Mouse (Mus musculus) right cerebral cortex, postnatal 14 days (tissue): ENCODE results near the gene Gm17660.
A peak's percentile ranks its signal among the peaks of the same experiment; 100 is the strongest.
"Not testable (repeated sequence)": the region's sequence is repeated elsewhere in the genome, so short reads cannot be mapped to it uniquely, and the experiment has no call there.

Experiments used
- DNase-seq: peaks from one replicate; pipeline ENCODE4 v3.0.0; 2022

Gm17660 gene

GRCm38 (mm10) chr5:104036686-104037085, 40.7 kb downstream of the Gm17660 start:
- DNase-seq = no peak

- no peak for DNase-seq
These were observed 41.6 kb downstream of the Gm17660 start for GRCm38 (mm10) chr5:104035824-104036223.

- no peak for DNase-seq
These were observed 42.3 kb downstream of the Gm17660 start for GRCm38 (mm10) chr5:104035066-104035465.

DNA sequence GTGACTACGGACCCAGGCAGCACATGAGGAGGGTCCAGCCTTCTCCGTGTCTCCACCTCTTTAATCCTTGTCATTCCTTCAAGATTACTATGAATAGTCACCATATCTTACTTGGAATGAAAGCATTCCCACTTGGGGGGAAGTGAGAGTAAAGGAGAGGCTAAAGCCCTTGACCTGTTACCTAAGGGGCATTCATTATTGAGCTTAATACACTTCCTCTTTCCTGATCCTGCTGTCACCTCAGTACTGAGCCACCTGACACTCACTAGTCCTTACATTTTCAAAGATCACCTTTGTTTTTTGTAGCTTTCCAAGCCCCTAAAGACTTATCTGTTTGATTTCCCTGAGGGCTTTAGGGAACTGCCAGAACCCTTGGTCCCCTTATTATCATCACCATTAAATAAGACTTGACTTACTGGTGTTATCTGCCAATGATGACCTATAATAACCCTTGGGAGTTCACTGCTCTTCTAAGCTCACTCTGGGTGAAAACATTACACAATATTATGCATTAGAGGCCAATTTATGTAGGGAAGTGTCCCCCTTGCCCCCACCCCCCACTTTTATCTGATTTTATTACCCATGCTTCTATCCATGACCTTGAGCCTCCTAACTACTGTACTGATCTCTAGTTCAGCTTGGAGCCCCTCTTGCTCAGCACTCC, 44.8 kb downstream of the Gm17660 start:
- DNase-seq = no peak

GRCm38 (mm10) chr5:104025245-104025854, 52.1 kb downstream of the Gm17660 start:
- DNase-seq = no peak

DNA sequence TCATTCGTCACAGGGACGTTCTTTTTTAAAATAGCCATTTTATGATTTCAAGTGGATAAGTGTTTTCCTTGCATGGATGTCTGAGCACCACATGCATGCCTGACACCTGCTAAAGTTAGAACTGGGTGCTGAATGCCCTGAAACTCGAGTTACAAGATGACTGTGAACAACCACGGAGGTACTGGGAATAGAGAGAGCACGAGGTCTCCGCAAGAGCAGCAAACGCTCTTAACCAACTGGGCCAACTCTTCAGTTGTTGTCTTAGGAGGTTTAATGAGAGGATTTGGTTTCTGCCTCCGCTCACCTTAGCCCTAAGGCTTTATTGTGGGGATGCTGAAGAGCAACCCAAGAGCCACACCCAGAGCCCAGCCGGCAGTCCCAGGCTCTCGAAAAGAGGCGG, 52.6 kb downstream of the Gm17660 start:
- DNase-seq = no peak

- not testable (repeated sequence) for DNase-seq
These were observed 53.2 kb downstream of the Gm17660 start for GRCm38 (mm10) chr5:104024193-104024592.

DNA sequence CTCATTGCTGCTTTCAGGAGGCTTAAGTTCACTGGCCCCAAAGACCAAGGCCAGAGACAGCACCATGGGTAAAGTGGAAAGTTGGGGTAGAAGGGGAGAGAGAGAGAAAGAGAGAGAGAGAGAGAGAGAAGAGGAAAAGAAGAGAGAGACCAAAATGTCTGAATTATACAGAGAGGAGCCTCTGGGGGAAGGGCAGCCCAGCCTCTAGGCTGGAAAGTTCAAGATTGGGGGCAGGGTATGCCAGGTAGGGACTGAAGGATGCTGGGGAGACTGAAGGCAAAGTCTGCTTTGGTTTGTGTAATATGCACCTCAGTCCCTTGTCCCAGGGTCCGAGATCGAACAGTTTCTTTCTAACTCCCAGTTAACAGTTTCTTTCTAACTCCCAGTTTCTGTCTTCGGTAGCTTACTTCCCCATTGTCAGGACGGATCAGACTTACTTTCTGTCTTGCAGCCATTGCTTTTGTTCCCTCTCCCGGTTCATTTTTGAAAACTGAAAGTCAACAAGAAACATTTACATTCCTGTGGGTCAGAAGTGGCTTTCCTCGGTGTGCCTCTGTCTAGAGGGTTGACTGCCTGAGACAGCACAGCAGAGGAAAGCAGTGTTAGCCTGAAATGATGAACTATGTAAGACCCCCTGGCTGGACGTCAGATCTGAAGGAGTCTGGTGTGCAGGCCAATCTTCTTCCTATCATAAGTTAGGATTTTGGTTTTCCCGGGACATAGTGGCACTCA, 54.0 kb downstream of the Gm17660 start:
- no peak for DNase-seq

GRCm38 (mm10) chr5:104022558-104022957, 54.9 kb downstream of the Gm17660 start:
- DNase-seq = no peak

DNA sequence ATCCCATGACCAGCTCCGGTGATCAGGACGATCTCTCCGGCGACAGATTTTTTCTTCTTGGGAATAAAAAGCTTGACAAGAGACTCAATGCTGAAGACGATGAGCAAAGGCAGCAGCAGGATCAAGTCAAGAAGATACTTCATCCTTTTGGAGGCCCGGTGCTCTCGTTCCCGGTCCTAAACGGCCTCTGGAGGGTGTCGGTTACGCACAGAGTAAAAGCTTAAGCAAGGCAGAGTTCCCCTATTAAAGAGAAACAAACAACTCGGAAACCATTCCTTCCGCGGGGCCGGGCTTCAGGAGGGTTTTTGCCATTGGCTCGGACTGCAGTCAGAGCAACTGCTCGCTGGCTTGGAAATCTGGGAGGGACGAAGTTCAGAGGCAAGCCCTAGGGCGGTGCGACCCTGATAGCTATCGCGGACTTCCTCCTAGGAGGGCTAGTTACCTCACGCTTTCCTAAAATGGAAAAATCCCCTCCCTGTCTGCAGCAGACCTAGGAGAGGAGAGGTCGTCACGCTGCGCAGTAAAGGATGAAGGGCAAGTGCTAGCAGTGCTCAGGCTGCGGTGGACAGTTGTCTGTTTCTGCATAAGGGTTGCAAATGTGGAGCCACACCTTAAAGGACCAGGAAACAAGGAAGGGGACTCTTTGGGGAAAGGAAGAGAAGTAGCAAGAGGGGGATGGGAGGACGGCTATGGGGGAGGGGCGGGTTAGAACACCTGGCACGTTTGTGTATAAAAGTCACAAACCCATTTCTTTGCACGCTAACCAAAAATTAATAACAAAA, 55.6 kb downstream of the Gm17660 start, which contains the start of gene Hsd17b11:
Gene Hsd17b11 (minus strand): TSS at position 323 of the 782 bp plus-strand sequence.
- peak; percentile 62 for DNase-seq
